Mouse (Mus musculus): Measurements from ENCODE around the gene Tomm34. TPM values are rescaled to one million over a fixed set of nuclear protein-coding genes. Genes with fewer than 3 reads are reported as not detected.

Gene Tomm34
- total and polyA plus RNA-seq, 3 experiments = 18.5 to 28.7 (median 22.9) TPM

- Histone ChIP-seq H3K27me3 (ENCODE audit: control insufficient read depth, insufficient read depth, low read length) (no peaks in the 10 kb centered on the region), H3K79me2 (replicated peaks; ENCODE audit: control insufficient read depth, insufficient read depth, low read length) (no peaks in the 10 kb centered on the region), H3K27ac (no peak overlapping the region), H3K9ac (ENCODE audit: low read depth, low read length) (no peak overlapping the region), H3K4me1 (ENCODE audit: control insufficient read depth, insufficient read depth, low read length) (no peaks in the 10 kb centered on the region), H3K4me3 (no peak overlapping the region), H3K36me3 (ENCODE audit: control insufficient read depth, insufficient read depth, low read length) (no peaks in the 10 kb centered on the region; the same call in 1 of the 2 replicates)
- intact Hi-C loops (cut with DNase I) = no loop called here
- no peak for TF ChIP-seq EP300 (IDR thresholded peaks at IDR 0.05; ENCODE audit: insufficient read depth, low read depth, low read length)
- WGBS = 75% methylated on average over 10 of the region's 10 CpGs
- DNase-seq = no peak
Measured at GRCm38 (mm10) chr2:164082175-164082574, 11.2 kb upstream of the Tomm34 start.

GRCm38 (mm10) chr2:164081577-164081976 is 10.6 kb upstream of the Tomm34 start:
- Histone ChIP-seq H3K27ac (no peak overlapping the region), H3K4me1 (ENCODE audit: control insufficient read depth, insufficient read depth, low read length) (no peaks in the 10 kb centered on the region), H3K36me3 (ENCODE audit: control insufficient read depth, insufficient read depth, low read length) (no peaks in the 10 kb centered on the region; the same call in 1 of the 2 replicates), H3K27me3 (ENCODE audit: control insufficient read depth, insufficient read depth, low read length) (no peaks in the 10 kb centered on the region), H3K9ac (ENCODE audit: low read depth, low read length) (no peak overlapping the region), H3K79me2 (replicated peaks; ENCODE audit: control insufficient read depth, insufficient read depth, low read length) (no peaks in the 10 kb centered on the region), H3K4me3 (no peak overlapping the region)
- WGBS = 93% methylated on average over 10 of the region's 10 CpGs
- DNase-seq = no peak
- intact Hi-C loops (cut with DNase I) = no loop called here
- TF ChIP-seq EP300 (IDR thresholded peaks at IDR 0.05; ENCODE audit: insufficient read depth, low read depth, low read length) = no peak
- TF ChIP-seq POLR2A (IDR thresholded peaks at IDR 0.05; ENCODE audit: insufficient read depth, low read depth, low read length) = no peak
- TF ChIP-seq CTCF (IDR thresholded peaks at IDR 0.05) = no peak

- 63% methylated on average over 6 of the region's 6 CpGs for WGBS
- H3K4me1 ChIP-seq (ENCODE audit: control insufficient read depth, insufficient read depth, low read length) = no peaks in the 10 kb centered on the region
- H3K27me3 ChIP-seq (ENCODE audit: control insufficient read depth, insufficient read depth, low read length) = no peaks in the 10 kb centered on the region
- TF ChIP-seq CTCF (IDR thresholded peaks at IDR 0.05) = no peak
- TF ChIP-seq EP300 (IDR thresholded peaks at IDR 0.05; ENCODE audit: insufficient read depth, low read depth, low read length) = no peak
- DNase-seq = no peak
- H3K4me3 ChIP-seq = no peak overlapping the region
- no peaks in the 10 kb centered on the region; the same call in 1 of the 2 replicates for H3K36me3 ChIP-seq (ENCODE audit: control insufficient read depth, insufficient read depth, low read length)
- H3K27ac ChIP-seq = no peak overlapping the region
- H3K9ac ChIP-seq (ENCODE audit: low read depth, low read length) = no peak overlapping the region
- H3K79me2 ChIP-seq (replicated peaks; ENCODE audit: control insufficient read depth, insufficient read depth, low read length) = peaks cover 4% of the 10 kb centered on the region
- intact Hi-C loops (cut with DNase I) = no loop called here
Measured at GRCm38 (mm10) chr2:164079488-164079887, 8.5 kb upstream of the Tomm34 start.

GRCm38 (mm10) chr2:164077875-164078274 is 6.9 kb upstream of the Tomm34 start:
- H3K79me2 ChIP-seq (replicated peaks; ENCODE audit: control insufficient read depth, insufficient read depth, low read length) = peaks cover 8% of the 10 kb centered on the region
- intact Hi-C loops (cut with DNase I) = no loop called here

GRCm38 (mm10) chr2:164076874-164077425 is 6.0 kb upstream of the Tomm34 start:
- H3K4me3 ChIP-seq = no peak overlapping the region
- no peak for DNase-seq
- WGBS = 81% methylated on average over 8 of the region's 8 CpGs
- H3K79me2 ChIP-seq (replicated peaks; ENCODE audit: control insufficient read depth, insufficient read depth, low read length) = peaks cover 8% of the 10 kb centered on the region
- TF ChIP-seq CTCF (IDR thresholded peaks at IDR 0.05) (no peak), EP300 (IDR thresholded peaks at IDR 0.05; ENCODE audit: insufficient read depth, low read depth, low read length) (no peak), POLR2A (IDR thresholded peaks at IDR 0.05; ENCODE audit: insufficient read depth, low read depth, low read length) (no peak)
- no peaks in the 10 kb centered on the region for H3K27me3 ChIP-seq (ENCODE audit: control insufficient read depth, insufficient read depth, low read length)
- no peak overlapping the region for H3K27ac ChIP-seq
- H3K36me3 ChIP-seq (ENCODE audit: control insufficient read depth, insufficient read depth, low read length) = no peaks in the 10 kb centered on the region; the same call in 1 of the 2 replicates
- no peak overlapping the region for H3K9ac ChIP-seq (ENCODE audit: low read depth, low read length)
- intact Hi-C loops (cut with DNase I) = no loop called here
- H3K4me1 ChIP-seq (ENCODE audit: control insufficient read depth, insufficient read depth, low read length) = no peaks in the 10 kb centered on the region

More at GRCm38 (mm10) chr2:164077875-164078274, 6.9 kb upstream of the Tomm34 start:
- 64% methylated on average over 5 of the region's 5 CpGs for WGBS
- no peak for TF ChIP-seq CTCF (IDR thresholded peaks at IDR 0.05)
- TF ChIP-seq EP300 (IDR thresholded peaks at IDR 0.05; ENCODE audit: insufficient read depth, low read depth, low read length) = no peak
- TF ChIP-seq POLR2A (IDR thresholded peaks at IDR 0.05; ENCODE audit: insufficient read depth, low read depth, low read length) = no peak
- Histone ChIP-seq H3K4me1 (ENCODE audit: control insufficient read depth, insufficient read depth, low read length) (no peaks in the 10 kb centered on the region), H3K4me3 (no peak overlapping the region), H3K27ac (no peak overlapping the region), H3K36me3 (ENCODE audit: control insufficient read depth, insufficient read depth, low read length) (no peaks in the 10 kb centered on the region; the same call in 1 of the 2 replicates), H3K27me3 (ENCODE audit: control insufficient read depth, insufficient read depth, low read length) (no peaks in the 10 kb centered on the region), H3K9ac (ENCODE audit: low read depth, low read length) (no peak overlapping the region)
- no peak for DNase-seq

GRCm38 (mm10) chr2:164075088-164075487 is 4.1 kb upstream of the Tomm34 start:
- Histone ChIP-seq H3K27ac (no peak overlapping the region), H3K27me3 (ENCODE audit: control insufficient read depth, insufficient read depth, low read length) (no peaks in the 10 kb centered on the region), H3K4me3 (no peak overlapping the region; the same call in 1 of the 2 replicates), H3K4me1 (ENCODE audit: control insufficient read depth, insufficient read depth, low read length) (no peaks in the 10 kb centered on the region; the same call in 1 of the 2 replicates), H3K36me3 (ENCODE audit: control insufficient read depth, insufficient read depth, low read length) (no peaks in the 10 kb centered on the region; the same call in 1 of the 2 replicates), H3K9ac (ENCODE audit: low read depth, low read length) (peak overlapping the region; percentile 28; the same call in 1 of the 2 replicates), H3K79me2 (replicated peaks; ENCODE audit: control insufficient read depth, insufficient read depth, low read length) (peaks cover 8% of the 10 kb centered on the region)
- no peak for TF ChIP-seq EP300 (IDR thresholded peaks at IDR 0.05; ENCODE audit: insufficient read depth, low read depth, low read length)
- no peak for TF ChIP-seq CTCF (IDR thresholded peaks at IDR 0.05)
- TF ChIP-seq POLR2A (IDR thresholded peaks at IDR 0.05; ENCODE audit: insufficient read depth, low read depth, low read length) = no peak
- intact Hi-C loops (cut with DNase I) = no loop called here
- peak in 1 of 2 experiments; percentile 29 for DNase-seq
- WGBS = 19% methylated on average over 5 of the region's 5 CpGs

Data from heart, adult 2 months (tissue).